Mouse (Mus musculus) CH12.LX (cell line): ENCODE measurements around the gene Wee1. TPM values are rescaled to one million over a fixed set of nuclear protein-coding genes. Genes with fewer than 3 reads are reported as not detected.

ENCODE experiments used
- DNase-seq: peaks from one replicate; pipeline ENCODE4 v3.0.0-alpha.2; 2013; ENCODE audit errors: extremely low read depth
- H3K27ac ChIP-seq: 2 replicates; pipeline ENCODE4 v1.5.1; 2012; ENCODE audit warnings: low read depth, mild to moderate bottlenecking, control low read depth, moderate library complexity; ENCODE audit not compliant: insufficient read depth
- H3K27me3 ChIP-seq: replicated peaks from 2 replicates; pipeline ENCODE3; 2012; ENCODE audit warnings: inconsistent platforms
- H3K36me3 ChIP-seq, 2 experiments: replicated peaks in 1 of 2; 2 replicates each; pipeline versions ENCODE3 to v1.6.1; 2012; ENCODE audit warnings: inconsistent platforms in 1 of 2, low read length in 1 of 2, mild to moderate bottlenecking in 1 of 2, mixed read lengths in 1 of 2, moderate library complexity in 1 of 2; ENCODE audit not compliant: control insufficient read depth in 1 of 2, insufficient read depth in 1 of 2
- H3K4me1 ChIP-seq, 2 experiments: 2 replicates each; pipeline ENCODE4 v1.6.1; 2012; ENCODE audit warnings: inconsistent platforms in 1 of 2, moderate library complexity in 1 of 2; ENCODE audit not compliant: insufficient read depth in 2 of 2, control insufficient read depth in 1 of 2
- H3K4me2 ChIP-seq: 2 replicates; pipeline ENCODE4 v1.6.1; 2012; ENCODE audit warnings: low read depth, mild to moderate bottlenecking, control low read depth; ENCODE audit not compliant: poor library complexity, insufficient read depth, severe bottlenecking
- H3K4me3 ChIP-seq, 3 experiments: fragments of 150-350 bp in 1 of 3; sonication (generic) in 1 of 3; replicated peaks in 1 of 3; 2 replicates each; pipeline versions ENCODE3 to v1.5.1; 2011 to 2012; ENCODE audit warnings: low read depth in 2 of 3, low read length in 2 of 3, mild to moderate bottlenecking in 2 of 3, moderate library complexity in 2 of 3, control low read depth in 1 of 3, improper control_type of control experiment in 1 of 3, inconsistent platforms in 1 of 3, mixed read lengths in 1 of 3; ENCODE audit not compliant: poor library complexity in 1 of 3
- H3K79me2 ChIP-seq: replicated peaks from 2 replicates; pipeline ENCODE4 v1.6.1; 2012; ENCODE audit warnings: mild to moderate bottlenecking, moderate library complexity; ENCODE audit not compliant: control insufficient read depth, poor library complexity, insufficient read depth, severe bottlenecking; ENCODE audit errors: extremely low read depth
- H3K9ac ChIP-seq: 2 replicates; pipeline ENCODE4 v1.6.1; 2012; ENCODE audit warnings: low read depth, mild to moderate bottlenecking, control low read depth, moderate library complexity; ENCODE audit not compliant: insufficient read depth
- H3K9me3 ChIP-seq: replicated peaks from 2 replicates; pipeline ENCODE3; 2012; ENCODE audit warnings: low read length, inconsistent platforms, mixed read lengths
- BHLHE40 ChIP-seq: IDR thresholded peaks from 2 replicates; pipeline ENCODE4 v1.6.1; 2011; ENCODE audit warnings: mild to moderate bottlenecking, low read depth, low read length, improper control_type of control experiment
- CHD1 ChIP-seq: IDR thresholded peaks from 2 replicates; pipeline ENCODE4 v1.6.1; 2012; ENCODE audit warnings: low read depth, low read length, improper control_type of control experiment, inconsistent platforms
- CHD2 ChIP-seq: IDR thresholded peaks from 2 replicates; pipeline ENCODE4 v1.6.1; 2011; ENCODE audit warnings: low read length, improper control_type of control experiment
- EP300 ChIP-seq: IDR thresholded peaks from 2 replicates; pipeline ENCODE4 v1.6.1; 2011; ENCODE audit warnings: low read length, improper control_type of control experiment
- ETS1 ChIP-seq: conservative IDR thresholded peaks from 2 replicates; pipeline ENCODE4 v1.6.1; 2012; ENCODE audit warnings: low read depth, mild to moderate bottlenecking, inconsistent platforms, low read length, improper control_type of control experiment, moderate library complexity
- GABPA ChIP-seq: IDR thresholded peaks from 2 replicates; pipeline ENCODE4 v1.6.1; 2012; ENCODE audit warnings: low read depth, low read length, improper control_type of control experiment, inconsistent platforms; ENCODE audit not compliant: insufficient replicate concordance
- HCFC1 ChIP-seq: IDR thresholded peaks from 2 replicates; pipeline ENCODE4 v1.6.1; 2012; ENCODE audit warnings: low read depth, mild to moderate bottlenecking, inconsistent platforms, low read length, improper control_type of control experiment
- IRF4 ChIP-seq: IDR thresholded peaks from 2 replicates; pipeline ENCODE4 v1.6.1; 2014; ENCODE audit warnings: low read depth, mild to moderate bottlenecking, inconsistent platforms, low read length, improper control_type of control experiment
- JUN ChIP-seq: IDR thresholded peaks from 2 replicates; pipeline ENCODE4 v1.6.1; 2011; ENCODE audit warnings: low read depth, mild to moderate bottlenecking, low read length, improper control_type of control experiment, moderate library complexity; ENCODE audit not compliant: insufficient read depth
- KAT2A ChIP-seq: IDR thresholded peaks from 2 replicates; pipeline ENCODE4 v1.6.1; 2012; ENCODE audit warnings: low read length, improper control_type of control experiment, inconsistent platforms; ENCODE audit not compliant: insufficient replicate concordance
- MAFK ChIP-seq: IDR thresholded peaks from 2 replicates; pipeline ENCODE4 v1.6.1; 2011; ENCODE audit warnings: low read length, improper control_type of control experiment; ENCODE audit not compliant: insufficient replicate concordance
- MAX ChIP-seq: IDR thresholded peaks from 2 replicates; pipeline ENCODE4 v1.6.1; 2011; ENCODE audit warnings: low read length, improper control_type of control experiment
- MEF2A ChIP-seq: IDR thresholded peaks from 2 replicates; pipeline ENCODE4 v1.6.1; 2014; ENCODE audit warnings: low read depth, mild to moderate bottlenecking, inconsistent platforms, low read length, improper control_type of control experiment, borderline replicate concordance
- MYC ChIP-seq: IDR thresholded peaks from 2 replicates; pipeline ENCODE4 v1.6.1; 2011; ENCODE audit warnings: low read depth, mild to moderate bottlenecking, improper control_type of control experiment, low read length
- NRF1 ChIP-seq: IDR thresholded peaks from 2 replicates; pipeline ENCODE4 v1.6.1; 2014; ENCODE audit warnings: low read depth, mild to moderate bottlenecking, inconsistent platforms, low read length, improper control_type of control experiment, moderate library complexity
- PAX5 ChIP-seq: IDR thresholded peaks from 2 replicates; pipeline ENCODE4 v1.6.1; 2012; ENCODE audit warnings: low read length, inconsistent platforms, mixed read lengths
- POLR2A ChIP-seq: IDR thresholded peaks from 2 replicates; pipeline ENCODE4 v1.6.1; 2011; ENCODE audit warnings: low read depth, mild to moderate bottlenecking, improper control_type of control experiment, low read length
- POLR2AphosphoS2 ChIP-seq: IDR thresholded peaks from 2 replicates; pipeline ENCODE4 v1.6.1; 2011; ENCODE audit warnings: low read depth, low read length, improper control_type of control experiment
- RAD21 ChIP-seq: IDR thresholded peaks from 2 replicates; pipeline ENCODE4 v1.6.1; 2011; ENCODE audit warnings: low read depth, mild to moderate bottlenecking, low read length, improper control_type of control experiment, moderate library complexity
- SIN3A ChIP-seq: IDR thresholded peaks from 2 replicates; pipeline ENCODE4 v1.6.1; 2012; ENCODE audit warnings: low read length, improper control_type of control experiment, inconsistent platforms
- SMC3 ChIP-seq: IDR thresholded peaks from 2 replicates; pipeline ENCODE4 v1.6.1; 2011; ENCODE audit warnings: low read depth, low read length, improper control_type of control experiment
- TBP ChIP-seq: conservative IDR thresholded peaks from 2 replicates; pipeline ENCODE4 v1.6.1; 2011; ENCODE audit warnings: low read depth, low read length, improper control_type of control experiment
- TCF12 ChIP-seq: IDR thresholded peaks from 2 replicates; pipeline ENCODE4 v1.6.1; 2014; ENCODE audit warnings: low read depth, mild to moderate bottlenecking, inconsistent platforms, low read length, improper control_type of control experiment
- USF1 ChIP-seq: IDR thresholded peaks from 2 replicates; pipeline ENCODE4 v1.6.1; 2014; ENCODE audit warnings: low read depth, mild to moderate bottlenecking, inconsistent platforms, low read length, improper control_type of control experiment
- USF2 ChIP-seq: conservative IDR thresholded peaks from 2 replicates; pipeline ENCODE4 v1.6.1; 2011; ENCODE audit warnings: low read depth, low read length, improper control_type of control experiment
- ZNF384 ChIP-seq: IDR thresholded peaks from 2 replicates; pipeline ENCODE4 v1.6.1; 2012; ENCODE audit warnings: low read depth, low read length, improper control_type of control experiment, inconsistent platforms
- dilution Hi-C: fragments of 300-500 bp; cut with MboI; formaldehyde crosslinking; loops from 2 replicates; pipeline ENCODE4 v1.14.3; 2020; ENCODE audit warnings: low sequenced_read_pairs; ENCODE audit not compliant: extremely low pct_unique_long_range_greater_than_20kb, extremely low pct_ligation_motif_present
- in situ Hi-C: fragments of 300-500 bp; cut with MboI; formaldehyde crosslinking; loops from 3 replicates; pipeline ENCODE4 v1.14.3; 2019; ENCODE audit warnings: low sequenced_read_pairs, low pct_ligation_motif_present, low pct_unique_long_range_greater_than_20kb, mixed read lengths
- polyA plus RNA-seq: library from polyadenylated mRNA; unstranded; fragments of >175 nt; gene quantifications from 2 replicates; pipeline ENCODE4 v1.2.1, GENCODE M21; 2012; ENCODE audit warnings: low read depth; ENCODE audit not compliant: insufficient read length
- total RNA-seq, 2 experiments: library from RNA; depleted of rRNA; stranded (reverse); fragments of 300-350 nt in 1 of 2; fragments of >200 nt in 1 of 2; gene quantifications; 2 replicates each; pipeline ENCODE4 v1.2.3; 2012 to 2014

Wee1 gene
- total and polyA plus RNA-seq, 3 experiments, result 10.1 to 30.3 (median 14.2) TPM

GRCm38 (mm10) chr7:110100854-110101253 lies 21.0 kb upstream of the Wee1 start:
- dilution Hi-C loops, result no loop called here

GRCm38 (mm10) chr7:110101266-110101665 lies 20.6 kb upstream of the Wee1 start:
- Histone ChIP-seq H3K27me3 (no peaks in the 10 kb centered on the region), H3K9ac (no peak overlapping the region), H3K4me2 (no peak overlapping the region), H3K79me2 (no peaks in the 10 kb centered on the region), H3K4me3 (no peak overlapping the region), H3K4me1 (no peaks in the 10 kb centered on the region), H3K9me3 (peaks cover 5% of the 10 kb centered on the region), H3K27ac (no peak overlapping the region), H3K36me3 (peaks cover 2 to 13% of the 10 kb centered on the region in 2 experiments)
- DNase-seq, result no peak
- in situ Hi-C loops (no loop called here), dilution Hi-C loops (no loop called here)
- TF ChIP-seq USF2 (no peak), CHD2 (no peak), POLR2A (no peak), NRF1 (no peak), EP300 (no peak), ETS1 (no peak), TBP (no peak), KAT2A (no peak), BHLHE40 (no peak), MEF2A (no peak), MAX (no peak), ZNF384 (no peak), GABPA (no peak), USF1 (no peak)

More at GRCm38 (mm10) chr7:110100854-110101253, 21.0 kb upstream of the Wee1 start:
- peaks cover 5% of the 10 kb centered on the region for H3K9me3 ChIP-seq
- TF ChIP-seq CHD1 (no peak), USF1 (no peak), ETS1 (no peak), MAFK (no peak), HCFC1 (no peak), NRF1 (no peak), PAX5 (no peak), MYC (no peak), USF2 (no peak), SIN3A (no peak), JUN (no peak), IRF4 (no peak), TBP (no peak), RAD21 (no peak), TCF12 (no peak), POLR2AphosphoS2 (no peak), SMC3 (no peak)
- H3K27ac ChIP-seq, result no peak overlapping the region
- no peaks in the 10 kb centered on the region for H3K27me3 ChIP-seq
- no peak overlapping the region for H3K4me3 ChIP-seq
- DNase-seq, result no peak
- peaks cover 5 to 17% of the 10 kb centered on the region in 2 experiments for H3K36me3 ChIP-seq
- in situ Hi-C loops, result no loop called here
- H3K4me2 ChIP-seq, result no peak overlapping the region
- H3K4me1 ChIP-seq, result no peaks in the 10 kb centered on the region
- H3K9ac ChIP-seq, result no peak overlapping the region
- H3K79me2 ChIP-seq, result no peaks in the 10 kb centered on the region
